Mouse (Mus musculus) lung, postnatal 10 days (tissue): ENCODE data around the gene Cpd.

Experiments
- DNase-seq: peaks from one replicate; pipeline ENCODE4 v3.0.0; 2021

The Cpd gene

DNA sequence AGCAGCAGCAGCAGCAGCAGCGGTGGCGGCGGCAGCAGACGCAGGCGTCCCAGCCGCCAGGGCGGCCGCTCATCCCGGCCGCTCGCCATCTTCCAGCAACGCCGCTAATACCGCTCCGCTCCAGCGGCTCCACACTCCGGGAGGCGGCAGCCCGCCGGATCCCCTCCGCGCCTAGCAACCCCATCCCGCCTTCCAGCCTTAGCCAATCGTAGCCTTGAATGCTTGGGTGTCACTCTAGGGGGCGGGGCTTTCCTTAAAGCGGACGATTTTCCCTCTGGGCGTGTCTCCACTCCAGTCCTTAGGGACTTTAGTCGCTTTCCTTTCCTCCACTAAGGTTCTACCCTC, at the start of gene Cpd:
Gene Cpd (minus strand): TSS at position 141 of the 345 bp plus-strand sequence.
- DNase-seq = peak; percentile 99

DNA sequence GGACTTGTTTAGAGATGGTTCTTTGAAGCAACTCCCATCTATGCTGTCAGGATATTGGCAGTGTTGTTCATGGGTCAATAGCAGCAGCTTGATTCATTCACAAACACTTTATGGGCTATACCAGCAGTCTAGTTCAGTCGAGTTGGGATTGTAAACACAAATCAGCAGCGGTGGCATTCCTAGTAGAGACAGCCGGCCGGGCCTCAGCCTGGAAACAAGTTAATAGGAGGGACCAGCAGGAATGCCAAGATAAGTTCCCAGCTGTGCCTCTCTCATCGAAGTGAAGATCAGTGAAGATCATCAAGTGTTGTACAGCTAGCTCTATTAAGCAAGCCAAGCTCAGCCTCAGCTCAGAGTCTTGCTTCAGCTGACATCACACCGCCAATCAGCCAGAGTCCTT, 49.5 kb upstream of the Cpd start:
- DNase-seq = peak; percentile 80

DNA sequence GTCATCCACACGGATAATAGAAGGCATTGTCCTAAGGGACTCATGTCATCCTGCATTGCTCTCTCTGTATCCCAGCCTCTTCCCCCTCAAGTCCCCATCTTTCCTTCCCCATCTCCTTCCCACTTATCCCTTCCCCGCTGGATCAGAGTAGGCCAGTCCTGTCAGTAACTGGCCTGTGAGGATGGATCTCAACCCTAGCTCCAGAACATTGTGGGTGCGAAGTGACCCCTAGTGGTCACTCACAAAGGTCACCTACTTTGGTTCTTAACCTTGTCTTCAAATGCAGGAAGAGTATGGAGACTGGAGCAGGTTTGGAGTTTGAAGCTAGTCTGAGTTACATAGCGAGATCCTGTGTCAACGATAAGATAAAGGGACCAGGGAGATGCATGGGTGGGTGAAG, 47.4 kb upstream of the Cpd start:
- DNase-seq = peak; percentile 83

DNA sequence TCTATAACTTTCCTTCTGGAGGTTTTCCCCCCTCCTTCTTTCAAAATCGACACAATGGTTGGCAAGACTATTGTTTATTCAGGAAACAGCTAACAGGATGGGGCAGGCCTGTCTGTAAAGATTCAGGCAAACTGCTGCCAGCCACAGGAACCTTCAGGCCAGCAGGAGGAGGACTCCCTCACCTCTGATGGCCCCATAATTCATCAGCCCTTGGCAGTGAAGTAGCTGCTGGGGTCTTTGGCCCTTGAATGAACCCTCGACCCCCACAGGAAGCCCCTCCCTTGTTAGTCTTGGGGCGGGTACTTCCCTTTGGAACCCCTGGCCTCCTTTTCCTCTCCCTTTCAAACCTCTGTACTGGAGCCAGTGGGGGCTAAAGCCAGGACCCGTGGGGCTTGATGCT, 46.8 kb upstream of the Cpd start:
- DNase-seq = peak; percentile 82

DNA sequence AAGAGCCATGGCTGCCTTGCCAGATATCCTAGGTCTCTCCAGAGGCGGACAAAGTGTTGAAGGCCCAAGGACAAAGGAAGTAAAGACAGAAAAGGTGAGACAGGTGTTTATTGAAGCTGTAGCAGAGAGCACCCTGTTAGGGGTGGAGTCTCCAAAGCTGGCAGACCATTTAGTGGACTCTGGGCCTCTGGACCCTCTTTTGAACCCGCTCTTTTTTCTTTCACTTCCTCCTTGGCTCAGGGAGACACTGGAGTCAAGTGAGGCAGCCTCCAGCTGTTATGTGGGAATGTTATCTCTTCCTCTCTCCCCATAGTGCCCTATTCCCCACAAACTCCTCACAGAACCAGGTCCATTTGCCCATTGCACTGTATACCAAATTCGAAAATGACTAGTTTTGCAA, 46.2 kb upstream of the Cpd start:
- no peak for DNase-seq

DNA sequence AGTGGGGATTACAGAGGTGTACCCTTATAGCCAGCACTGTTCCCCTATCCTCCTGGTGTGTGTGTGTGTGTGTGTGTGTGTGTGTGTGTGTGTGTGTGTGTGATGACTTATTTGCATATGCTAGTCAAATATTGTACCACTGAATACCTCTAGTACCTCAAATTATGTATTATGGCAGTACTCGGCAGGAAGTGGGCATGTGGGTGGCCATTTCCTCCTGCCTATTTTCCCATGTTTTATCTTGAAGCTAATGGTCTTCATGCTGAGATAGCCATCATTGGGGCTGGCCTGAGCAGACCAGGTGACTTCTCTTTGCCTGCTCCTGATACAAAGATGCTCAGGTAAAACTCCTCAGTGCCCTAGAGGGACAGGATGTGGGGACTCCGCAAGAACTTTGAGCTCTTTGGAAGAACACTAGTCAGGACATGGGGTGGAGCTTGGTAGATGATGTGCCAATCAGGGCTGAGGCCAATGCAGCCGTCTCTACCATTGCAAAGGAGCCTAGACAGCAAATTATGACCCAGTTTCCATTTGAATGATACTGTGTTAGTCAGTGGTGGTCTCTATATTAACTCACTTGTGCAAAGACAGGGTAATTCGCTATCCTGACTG, 45.0 kb upstream of the Cpd start:
- DNase-seq = no peak

DNA sequence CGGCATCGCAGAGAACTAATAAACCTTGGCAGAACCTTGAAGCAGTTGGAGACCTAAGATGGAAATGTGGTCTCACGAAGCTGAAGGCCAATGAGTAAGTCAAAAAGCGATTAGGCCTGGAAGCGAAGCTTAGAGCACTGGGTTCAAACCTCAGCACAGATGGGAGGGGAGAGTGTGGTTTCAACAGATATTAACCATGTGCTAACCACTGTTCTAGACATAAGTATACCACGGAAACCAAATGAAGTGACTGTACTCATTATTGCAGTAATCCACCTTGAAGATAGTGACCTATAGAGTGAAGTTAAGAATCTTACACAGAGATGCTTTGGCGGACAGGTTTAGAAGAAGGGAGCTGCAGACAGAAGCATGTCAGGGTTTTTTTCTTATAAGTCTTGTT, 44.4 kb upstream of the Cpd start:
- DNase-seq = no peak

DNA sequence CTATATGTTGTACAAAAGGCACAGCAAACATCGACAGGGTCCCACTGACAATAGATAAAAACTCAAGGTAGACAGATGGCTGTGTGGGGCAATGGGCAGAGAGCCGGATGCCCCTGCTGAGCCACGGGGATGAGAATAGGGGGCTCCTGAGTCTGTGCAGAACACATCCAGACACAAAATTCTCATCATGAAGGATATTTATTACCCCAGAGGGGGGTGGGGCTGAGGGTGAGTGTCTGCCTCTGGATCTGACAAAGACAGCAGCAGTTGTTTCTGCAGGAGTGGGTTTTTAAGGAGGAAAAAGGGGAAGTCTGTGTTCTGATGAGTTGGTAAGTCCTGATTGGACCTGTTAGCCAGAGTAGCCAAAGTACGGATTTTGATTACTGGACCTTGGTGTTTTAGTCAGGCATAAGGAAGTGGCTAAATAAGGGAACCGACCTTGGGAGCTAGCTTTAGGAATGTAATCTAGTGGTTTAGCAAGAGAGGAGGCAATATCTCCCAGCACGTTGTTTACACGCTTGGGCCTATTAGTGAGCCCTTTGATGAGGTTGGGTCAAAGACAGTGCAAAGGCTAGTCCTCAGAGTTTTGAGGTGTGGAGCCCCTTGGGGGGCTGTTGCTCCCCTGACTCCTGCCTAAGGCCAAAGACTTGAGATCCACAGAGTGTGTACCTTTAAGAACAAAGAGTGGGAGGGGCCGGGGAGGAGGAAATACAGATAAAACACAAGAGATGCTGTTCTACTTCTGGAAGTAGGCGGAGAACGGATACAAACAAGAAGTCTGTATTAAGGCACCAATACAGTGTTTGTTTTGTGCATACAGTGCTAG, 42.7 kb upstream of the Cpd start:
- DNase-seq = peak; percentile 79

DNA sequence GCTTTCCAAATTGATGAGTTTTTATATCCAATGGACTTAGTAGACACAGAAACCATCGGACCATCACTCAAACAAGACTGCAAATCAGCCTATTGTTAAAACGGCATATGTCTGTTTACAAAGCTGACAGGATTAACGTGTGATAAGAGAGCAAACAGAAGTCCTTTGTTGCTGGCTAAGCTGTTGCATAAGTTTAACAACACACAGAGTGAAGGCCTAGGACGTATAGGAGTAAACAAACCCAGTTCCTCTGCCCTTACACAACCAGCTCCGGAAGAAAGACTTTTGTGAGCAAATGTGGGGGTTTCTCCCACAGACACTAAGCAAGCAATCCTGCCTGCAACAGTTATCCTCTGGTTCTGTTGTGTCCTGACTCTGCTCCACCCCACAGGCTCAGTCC, 37.6 kb upstream of the Cpd start:
- DNase-seq = peak; percentile 16

DNA sequence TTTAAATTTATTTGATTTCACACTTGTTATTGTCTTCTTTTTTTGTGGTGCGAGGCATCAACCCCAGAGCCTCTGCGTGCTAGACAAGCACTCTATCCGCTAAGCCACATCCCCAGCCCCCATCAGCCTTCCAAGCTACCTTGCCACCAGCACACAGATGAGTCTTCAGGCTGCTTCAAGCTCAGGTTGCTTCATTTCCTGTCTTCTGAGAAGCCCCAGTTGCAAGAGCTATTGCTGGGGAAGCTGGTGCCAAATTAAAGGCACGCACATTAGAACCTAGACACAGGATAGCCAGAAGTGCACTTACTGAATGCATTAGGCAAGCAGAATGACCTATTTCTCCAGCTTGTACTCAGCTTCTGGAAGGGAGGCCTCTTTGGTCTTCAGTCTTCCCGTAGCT, 33.0 kb upstream of the Cpd start:
- DNase-seq = no peak

DNA sequence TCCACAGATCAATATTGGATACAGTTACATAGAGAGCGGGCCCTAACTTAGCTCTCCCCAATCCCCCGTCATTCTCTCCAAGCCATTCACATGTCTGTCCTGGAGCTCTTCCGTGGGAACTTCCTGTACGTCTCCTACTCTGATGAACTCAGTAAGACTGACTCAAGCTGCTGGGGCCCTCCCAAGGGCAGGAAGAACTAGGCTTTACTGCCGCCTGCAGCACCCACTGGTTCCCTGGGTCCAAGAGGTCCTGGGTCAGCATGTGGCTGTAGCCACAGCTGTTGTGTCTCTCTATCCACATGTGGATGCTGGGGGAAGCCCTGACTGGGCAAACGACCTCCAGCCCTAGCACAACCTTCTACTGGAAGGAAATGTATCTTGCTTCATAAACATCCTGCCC, 27.9 kb upstream of the Cpd start:
- peak; percentile 70 for DNase-seq

DNA sequence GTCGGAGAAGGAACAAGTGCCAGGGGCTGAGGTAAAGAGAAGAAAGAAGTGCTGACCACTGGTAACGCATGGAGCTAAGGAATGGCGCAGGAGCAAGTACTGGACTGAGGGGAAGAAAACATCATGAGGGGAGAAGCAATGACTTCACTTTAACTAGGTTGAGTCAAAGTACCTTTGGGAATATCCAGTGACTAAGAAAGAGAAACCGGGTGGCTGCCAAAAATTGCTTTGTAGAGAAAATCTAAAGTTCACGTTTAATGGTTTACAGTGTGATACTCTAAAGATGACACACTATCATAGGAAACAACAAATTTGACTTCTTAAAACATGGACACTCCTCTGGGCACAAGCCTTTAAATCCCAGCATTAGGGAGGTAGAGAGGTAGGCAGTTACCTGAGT, 27.0 kb upstream of the Cpd start:
- DNase-seq = no peak

DNA sequence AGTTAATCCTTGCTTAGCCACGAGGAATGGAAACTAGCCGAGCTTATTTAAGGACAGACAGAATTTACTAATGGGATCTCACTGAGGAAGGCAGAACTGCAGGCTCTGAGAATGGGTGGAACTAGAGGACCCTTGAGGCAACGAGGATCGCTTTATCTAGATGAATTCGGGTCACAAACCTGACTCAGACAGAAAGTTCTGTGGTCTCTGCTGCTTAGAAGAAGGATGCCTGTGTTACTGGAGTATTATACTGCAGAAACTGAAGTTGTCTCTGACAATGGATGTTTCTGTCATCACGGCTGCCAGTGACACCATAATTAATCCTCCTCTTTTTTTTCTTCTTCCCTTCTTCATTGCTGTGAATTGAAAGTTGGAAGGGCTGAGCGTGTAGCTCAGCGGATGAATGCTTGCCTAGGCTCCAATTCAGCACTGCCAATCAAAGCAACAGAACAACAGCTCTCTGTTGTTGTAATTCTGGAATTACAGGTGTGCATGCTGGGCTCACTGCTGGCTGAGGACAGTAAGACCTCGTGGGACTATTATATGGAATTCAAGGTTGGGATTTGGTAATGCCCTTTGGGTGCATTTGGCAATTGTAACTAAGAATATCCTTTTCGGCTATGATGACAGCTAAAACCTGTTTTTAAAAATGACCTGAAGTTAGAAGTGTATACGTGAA, 25.9 kb upstream of the Cpd start:
- DNase-seq = no peak

DNA sequence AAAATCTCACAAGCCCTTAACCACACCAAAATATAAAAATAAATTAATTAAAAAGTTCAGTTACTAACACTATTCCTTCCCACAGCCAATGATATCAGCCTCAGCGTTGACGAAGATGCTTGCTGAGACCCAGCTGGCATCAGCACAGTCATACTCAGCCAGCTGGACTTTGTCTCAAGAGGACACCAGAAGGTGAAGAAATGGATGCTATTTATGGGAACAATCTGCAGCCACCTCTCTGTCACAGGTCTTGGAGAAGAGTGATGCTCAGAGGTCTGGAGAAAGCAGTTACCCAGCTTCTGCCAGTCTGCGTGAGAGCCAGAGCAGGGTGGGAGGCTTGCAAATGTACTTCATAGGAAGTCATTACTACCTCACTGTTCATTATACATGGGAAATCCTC, 14.4 kb upstream of the Cpd start:
- DNase-seq = no peak

DNA sequence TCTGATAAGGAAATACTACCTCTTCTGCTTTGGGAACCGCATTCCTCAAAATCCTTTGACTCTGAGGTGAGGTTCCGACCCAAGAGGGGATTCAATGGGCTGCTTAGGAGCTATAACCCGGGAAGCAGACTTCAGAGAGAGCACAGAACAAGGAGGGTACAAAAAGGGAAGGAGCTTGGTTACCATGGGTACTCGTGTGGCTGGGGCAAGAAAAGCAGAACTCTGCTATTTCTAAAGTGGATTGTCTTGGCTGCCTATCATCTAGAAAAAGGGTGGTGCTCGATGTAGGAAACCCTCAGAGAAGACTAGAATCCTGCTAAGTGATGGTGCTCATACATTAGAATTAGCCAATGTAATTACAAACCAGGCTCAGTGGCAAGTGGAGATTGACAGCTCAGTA, 12.4 kb upstream of the Cpd start:
- DNase-seq = no peak

DNA sequence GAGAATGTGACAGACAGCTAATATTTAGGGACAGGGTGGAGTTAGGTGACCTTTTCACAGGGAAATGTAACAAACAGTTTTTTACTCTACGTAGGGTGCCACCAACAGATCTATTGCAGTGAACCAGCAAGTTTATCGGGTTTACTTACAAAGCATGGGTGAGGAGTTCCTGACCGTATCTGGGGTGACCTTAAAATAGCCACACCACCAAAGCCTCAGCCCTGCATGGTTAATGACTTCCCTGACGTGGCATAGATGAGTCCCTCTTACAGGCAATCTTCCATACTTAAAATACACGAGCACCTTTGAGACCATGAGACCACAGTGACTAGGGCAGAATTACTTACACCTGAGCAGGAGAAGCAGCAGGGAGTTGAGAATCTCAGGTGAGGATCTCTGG, 12.0 kb upstream of the Cpd start:
- DNase-seq = no peak

DNA sequence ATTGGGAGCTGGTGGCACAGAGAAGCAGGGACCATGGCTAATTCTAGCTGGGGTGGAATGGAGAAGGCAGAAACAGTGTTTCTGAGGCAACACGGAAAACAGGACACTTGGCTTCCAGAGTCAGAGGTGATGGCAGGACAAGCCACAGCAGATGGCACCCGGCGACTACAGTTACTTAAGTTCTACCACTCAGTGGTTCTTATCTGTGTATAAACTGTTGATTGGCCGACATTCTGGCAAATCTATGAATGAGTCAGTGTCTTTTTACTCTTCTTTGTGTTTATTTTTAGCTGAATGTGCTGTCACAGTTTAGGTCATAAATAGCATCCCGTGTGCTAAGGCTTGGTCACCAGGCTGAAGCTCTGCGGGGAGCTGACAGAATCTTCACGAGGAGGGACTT, 10.3 kb upstream of the Cpd start:
- DNase-seq = peak; percentile 63

DNA sequence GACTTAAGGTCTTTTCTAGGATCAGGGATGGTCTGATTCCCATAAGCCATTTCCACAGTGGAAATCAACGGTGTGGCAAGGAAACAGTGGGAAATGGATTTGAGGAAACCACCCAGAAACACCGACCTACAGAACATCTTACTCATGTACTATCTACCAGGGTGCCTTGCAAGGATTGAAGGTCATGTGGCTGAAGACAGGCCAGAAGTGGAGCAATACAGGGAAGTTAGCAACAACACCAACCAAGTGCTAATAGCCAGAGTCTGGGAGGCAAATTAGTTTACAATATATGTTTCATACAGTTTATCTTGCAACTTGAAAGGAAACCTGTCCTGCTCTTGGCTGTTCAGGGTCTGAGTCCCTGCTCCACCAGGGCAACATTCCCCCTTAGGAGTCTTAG, 9.8 kb upstream of the Cpd start:
- DNase-seq = no peak

DNA sequence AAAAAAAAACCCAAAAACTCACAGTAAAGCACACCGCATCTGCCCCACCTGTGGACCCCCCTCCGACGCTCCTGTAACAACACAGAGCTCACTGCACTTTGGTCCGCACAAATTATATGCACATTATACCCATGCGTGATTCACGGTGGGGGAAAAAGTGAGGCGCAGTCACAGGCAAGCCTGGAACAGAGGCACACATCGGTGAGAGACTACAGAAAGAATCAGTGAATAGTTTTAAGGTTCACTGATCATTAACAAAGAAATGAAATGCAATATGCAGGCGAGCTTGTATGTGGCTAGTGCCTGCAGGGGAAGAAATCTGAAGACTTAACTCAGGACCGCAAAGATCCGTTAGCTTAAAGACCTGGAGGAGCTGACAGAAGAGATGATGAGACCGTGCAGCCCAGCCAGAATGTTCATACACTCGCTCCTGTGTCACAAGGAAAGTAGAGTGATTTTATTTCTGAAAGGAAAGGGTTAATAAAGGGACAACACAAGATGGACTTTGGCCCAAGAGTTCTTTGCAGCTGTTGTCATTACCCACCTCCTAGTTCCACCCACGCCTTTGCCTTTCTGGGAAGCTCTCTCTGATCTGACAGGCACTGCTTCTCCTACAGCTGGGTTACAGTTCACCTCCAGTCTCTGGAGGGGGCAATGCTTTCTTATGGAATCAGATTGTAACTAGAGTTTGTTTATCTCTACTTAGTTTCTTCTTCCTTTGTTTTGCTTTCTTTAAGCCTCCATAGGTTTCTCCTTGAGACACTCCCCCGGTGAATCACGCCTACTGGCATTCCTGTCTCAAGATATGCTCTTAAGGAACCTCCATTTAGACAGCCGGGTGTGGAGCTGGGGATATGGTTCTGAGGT, 7.9 kb upstream of the Cpd start:
- peak; percentile 56 for DNase-seq

DNA sequence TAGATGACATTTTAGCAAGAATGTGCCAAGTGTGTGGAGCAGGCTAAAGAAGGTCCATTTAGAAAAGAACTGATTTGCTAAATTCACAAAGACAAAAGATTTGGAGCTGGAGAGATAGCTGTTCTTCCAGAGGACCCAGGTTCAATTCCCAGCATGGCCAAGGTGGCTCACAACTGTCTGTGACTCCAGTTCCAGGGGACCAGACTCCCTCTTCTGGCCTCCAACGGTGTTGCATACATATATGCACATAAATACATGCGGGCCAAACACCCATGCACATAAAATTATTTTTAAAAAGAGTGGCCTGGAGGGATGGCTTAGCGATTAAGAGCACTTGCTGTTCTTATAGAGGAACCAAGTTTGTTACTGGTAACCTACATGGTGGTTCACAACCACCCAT, 4.7 kb upstream of the Cpd start:
- no peak for DNase-seq

DNA sequence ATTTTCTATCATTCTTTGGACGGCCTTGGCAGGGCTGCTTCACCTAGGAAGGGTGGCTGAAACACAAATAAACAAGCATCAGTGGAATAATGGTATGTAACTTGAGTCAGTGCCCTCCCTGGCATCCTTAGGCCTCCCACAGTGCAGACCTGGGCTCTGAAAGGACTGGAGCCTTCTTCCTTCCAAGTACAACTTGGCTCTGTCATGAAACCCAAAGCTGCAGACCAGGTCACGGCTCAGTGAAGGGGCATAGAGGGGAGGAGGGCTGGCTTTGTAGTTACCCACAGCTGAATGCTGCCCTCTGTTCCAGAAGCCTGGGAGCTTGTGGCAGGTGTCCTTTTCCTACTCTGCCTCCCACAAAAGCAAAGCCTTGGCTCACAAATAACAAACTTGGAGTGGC, 2.8 kb upstream of the Cpd start:
- DNase-seq = no peak

DNA sequence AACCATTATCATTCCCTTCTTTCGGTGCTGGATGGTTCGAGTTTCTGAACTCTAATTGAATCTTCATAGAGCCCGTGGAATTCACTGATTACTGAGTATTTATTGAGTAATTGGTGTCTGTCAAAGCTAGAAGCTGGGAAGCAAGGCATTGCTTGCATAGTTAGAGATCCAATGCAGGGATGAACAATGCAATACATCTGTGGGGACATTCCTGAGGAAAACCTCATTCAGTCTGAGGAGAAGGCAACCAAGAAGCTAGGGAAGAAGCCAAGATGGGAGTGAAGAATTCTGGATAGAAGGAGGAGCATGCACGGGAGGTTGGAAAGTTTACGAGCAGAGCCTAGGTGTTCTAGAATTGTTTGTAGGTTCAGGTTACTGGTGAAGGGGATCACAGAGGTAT, 1.3 kb upstream of the Cpd start:
- no peak for DNase-seq

DNA sequence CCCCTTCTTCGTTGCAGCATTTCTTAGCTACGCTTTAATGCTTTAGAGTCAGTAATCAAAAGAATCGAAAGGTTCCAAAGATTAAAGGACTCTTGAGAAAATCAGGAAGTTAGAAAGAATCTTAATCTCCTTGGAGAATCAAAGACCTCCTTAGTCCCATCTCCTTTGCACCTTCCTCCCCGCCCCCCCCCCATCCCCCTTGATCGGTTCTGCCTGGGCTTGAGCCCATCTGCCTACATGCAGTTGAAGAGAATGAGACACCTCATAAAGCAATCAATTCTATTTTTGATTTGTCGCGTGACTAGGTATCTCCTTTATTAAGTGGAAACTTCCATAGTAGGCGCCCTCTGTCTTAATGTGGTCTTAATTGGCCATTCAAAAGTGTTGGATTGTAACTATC, 536 bp upstream of the Cpd start:
- no peak for DNase-seq
